Mouse (Mus musculus) myocyte (in vitro differentiated cells): ENCODE data around the gene Apba1. TPM values are rescaled to one million over a fixed set of nuclear protein-coding genes. Genes with fewer than 3 reads are reported as not detected.

Source experiments
- H3K27me3 ChIP-seq: one replicate; pipeline ENCODE4 v1.6.1; 2011; ENCODE audit not compliant: control insufficient read depth, insufficient read depth, insufficient read length
- H3K36me3 ChIP-seq: one replicate; pipeline ENCODE4 v1.6.1; 2011; ENCODE audit not compliant: control insufficient read depth, insufficient read depth
- H3K4me2 ChIP-seq: one replicate; pipeline ENCODE4 v1.6.1; 2011; ENCODE audit warnings: low read depth, control low read depth
- H3K4me3 ChIP-seq: one replicate; pipeline ENCODE4 v1.5.1; 2011; ENCODE audit warnings: mild to moderate bottlenecking, control low read depth, moderate library complexity
- H3K79me2 ChIP-seq: one replicate; pipeline ENCODE4 v1.6.1; 2011; ENCODE audit not compliant: control insufficient read depth, insufficient read depth
- H3ac ChIP-seq: one replicate; pipeline ENCODE4 v1.6.1; 2011; ENCODE audit not compliant: control insufficient read depth, insufficient read length
- CEBPB ChIP-seq: IDR thresholded peaks from 2 replicates; pipeline ENCODE4 v1.6.1; 2011; ENCODE audit warnings: mild to moderate bottlenecking, moderate library complexity; ENCODE audit not compliant: poor library complexity, insufficient read depth, severe bottlenecking
- E2F4 ChIP-seq: IDR thresholded peaks from one replicate; pipeline ENCODE4 v1.6.1; 2011; ENCODE audit warnings: mild to moderate bottlenecking, control low read depth, moderate library complexity; ENCODE audit not compliant: insufficient read depth
- MAX ChIP-seq: IDR thresholded peaks from one replicate; pipeline ENCODE4 v1.6.1; 2011; ENCODE audit warnings: low read depth, mild to moderate bottlenecking, control low read depth
- MYOD1 ChIP-seq, 3 experiments: IDR thresholded peaks; one replicate each; pipeline ENCODE4 v1.6.1; 2011; ENCODE audit warnings: control low read depth in 2 of 3, low read depth in 2 of 3, mild to moderate bottlenecking in 2 of 3, moderate library complexity in 1 of 3; ENCODE audit not compliant: insufficient read length in 2 of 3, control insufficient read depth in 1 of 3
- MYOG ChIP-seq, 3 experiments: IDR thresholded peaks; one replicate each; pipeline ENCODE4 v1.6.1; 2011; ENCODE audit warnings: control low read depth in 2 of 3, low read depth in 2 of 3, mild to moderate bottlenecking in 2 of 3; ENCODE audit not compliant: insufficient read length in 2 of 3, control insufficient read depth in 1 of 3, insufficient read depth in 1 of 3
- POLR2A ChIP-seq: IDR thresholded peaks from one replicate; pipeline ENCODE4 v1.6.1; 2011; ENCODE audit warnings: low read depth, mild to moderate bottlenecking, control low read depth, moderate library complexity; ENCODE audit not compliant: insufficient read length
- POLR2AphosphoS2 ChIP-seq: IDR thresholded peaks from one replicate; pipeline ENCODE4 v1.6.1; 2011; ENCODE audit warnings: low read depth, control low read depth; ENCODE audit not compliant: insufficient read length
- REST ChIP-seq: IDR thresholded peaks from one replicate; pipeline ENCODE4 v1.6.1; 2011; ENCODE audit warnings: mild to moderate bottlenecking, control low read depth, moderate library complexity; ENCODE audit not compliant: insufficient read depth, insufficient read length
- SRF ChIP-seq: IDR thresholded peaks from one replicate; pipeline ENCODE4 v1.6.1; 2011; ENCODE audit warnings: low read depth; ENCODE audit not compliant: control insufficient read depth, insufficient read length
- TCF12 ChIP-seq: IDR thresholded peaks from one replicate; pipeline ENCODE4 v1.6.1; 2011; ENCODE audit warnings: mild to moderate bottlenecking, control low read depth; ENCODE audit not compliant: poor library complexity, insufficient read depth, severe bottlenecking
- TCF3 ChIP-seq: IDR thresholded peaks from one replicate; pipeline ENCODE4 v1.6.1; 2011; ENCODE audit warnings: low read depth, control low read depth; ENCODE audit not compliant: insufficient read length
- USF1 ChIP-seq: IDR thresholded peaks from one replicate; pipeline ENCODE4 v1.6.1; 2011; ENCODE audit warnings: low read depth, mild to moderate bottlenecking, control low read depth, moderate library complexity
- polyA plus RNA-seq: library from polyadenylated mRNA; unstranded; fragments of >200 nt; fragmentation: generic; extraction: Trizol; gene quantifications from one replicate; pipeline ENCODE4 v1.2.1, GENCODE M21; 2012; ENCODE audit warnings: missing spikeins

Gene Apba1
- polyA plus RNA-seq, 1 experiment = 0.13 TPM

DNA sequence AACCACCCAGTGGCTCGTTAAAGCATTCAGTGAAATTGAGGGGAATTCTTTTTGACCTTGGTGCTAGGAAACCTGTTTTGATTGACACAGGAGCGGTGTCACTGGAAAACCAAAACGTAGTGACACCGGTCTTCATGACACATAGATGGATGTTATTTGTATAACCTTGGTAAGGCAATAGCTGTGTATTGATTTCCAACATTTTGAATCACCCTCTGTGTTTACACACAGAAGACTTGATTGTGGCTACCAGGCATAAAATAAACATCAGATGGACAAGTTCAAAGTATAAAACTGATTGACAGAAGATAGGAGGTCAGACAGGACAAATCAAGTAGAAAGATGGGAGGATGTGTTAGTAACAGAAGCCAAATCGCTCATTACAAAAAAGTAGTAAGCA is 117.1 kb downstream of the Apba1 start:
- Histone ChIP-seq H3K36me3 (no peaks in the 10 kb centered on the region), H3K79me2 (no peaks in the 10 kb centered on the region), H3ac (no peak overlapping the region), H3K4me2 (no peak overlapping the region), H3K27me3 (no peaks in the 10 kb centered on the region), H3K4me3 (no peak overlapping the region)
- TF ChIP-seq TCF3 (no peak), USF1 (no peak), MYOG (IDR thresholded peaks at IDR 0.05; ENCODE audit: control insufficient read depth in 1 of 3, insufficient read depth in 1 of 3, insufficient read length in 2 of 3, low read depth in 2 of 3) (no peak), REST (no peak), E2F4 (no peak)

DNA sequence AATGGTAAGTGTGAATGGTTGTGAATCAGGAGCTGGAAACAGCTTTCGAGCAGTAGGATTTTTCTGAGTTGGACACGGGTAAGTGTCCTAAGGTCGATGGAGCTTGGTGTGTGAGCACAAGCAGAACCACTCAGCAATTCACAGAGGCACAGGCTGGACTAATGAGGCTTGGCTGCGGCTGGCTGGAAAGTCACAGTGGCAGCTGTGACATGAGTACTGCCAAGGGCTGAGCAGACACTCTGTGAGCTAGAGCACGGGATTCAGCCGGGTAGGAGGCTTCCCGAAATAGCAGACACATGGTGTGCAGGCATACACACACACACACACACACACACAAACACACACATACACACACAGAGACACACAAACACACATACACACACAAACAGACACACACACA is 121.2 kb downstream of the Apba1 start:
- H3K36me3 ChIP-seq = no peaks in the 10 kb centered on the region
- no peaks in the 10 kb centered on the region for H3K27me3 ChIP-seq
- TF ChIP-seq MYOD1 (IDR thresholded peaks at IDR 0.05; ENCODE audit: control insufficient read depth in 1 of 3, insufficient read length in 2 of 3, low read depth in 2 of 3) (peak in 2 of 3 experiments; percentile 67 to 87), CEBPB (no peak), POLR2AphosphoS2 (no peak), USF1 (no peak), REST (no peak), MYOG (IDR thresholded peaks at IDR 0.05; ENCODE audit: control insufficient read depth in 1 of 3, insufficient read depth in 1 of 3, insufficient read length in 2 of 3, low read depth in 2 of 3) (peak in 2 of 3 experiments; percentile 44 to 60), SRF (no peak), TCF3 (no peak), E2F4 (no peak), MAX (no peak), TCF12 (no peak), POLR2A (peak; percentile 25)
- H3K4me2 ChIP-seq = no peak overlapping the region
- H3ac ChIP-seq = no peak overlapping the region
- H3K4me3 ChIP-seq = no peak overlapping the region
- no peaks in the 10 kb centered on the region for H3K79me2 ChIP-seq

DNA sequence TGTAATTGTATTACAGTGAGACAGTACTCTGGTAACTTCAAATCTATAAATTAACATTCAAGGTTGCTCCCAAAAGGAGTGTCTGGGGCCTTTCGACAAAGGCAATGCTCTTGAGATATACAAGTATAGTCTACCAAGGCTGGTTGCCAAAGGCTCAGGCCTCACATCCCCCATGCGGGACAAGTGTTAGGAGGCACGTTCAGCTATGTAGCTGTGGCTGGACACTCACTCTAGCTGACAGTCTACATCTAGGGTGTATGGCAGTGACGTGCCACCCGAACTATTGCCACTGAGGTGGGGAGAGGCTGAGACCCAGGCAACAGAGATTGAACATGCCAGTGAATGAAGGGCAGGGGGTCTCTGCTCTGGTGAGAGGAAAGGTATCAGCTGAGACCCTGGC is 127.5 kb downstream of the Apba1 start:
- Histone ChIP-seq H3K79me2 (no peaks in the 10 kb centered on the region), H3ac (no peak overlapping the region), H3K4me2 (no peak overlapping the region), H3K36me3 (no peaks in the 10 kb centered on the region), H3K4me3 (no peak overlapping the region), H3K27me3 (no peaks in the 10 kb centered on the region)
- TF ChIP-seq POLR2A = no peak
- no peak for TF ChIP-seq USF1
- no peak for TF ChIP-seq E2F4
- TF ChIP-seq TCF12 = no peak
- no peak for TF ChIP-seq MAX
- no peak for TF ChIP-seq REST
- TF ChIP-seq POLR2AphosphoS2 = no peak
- no peak for TF ChIP-seq MYOG (IDR thresholded peaks at IDR 0.05; ENCODE audit: control insufficient read depth in 1 of 3, insufficient read depth in 1 of 3, insufficient read length in 2 of 3, low read depth in 2 of 3)
- TF ChIP-seq TCF3 = no peak
- TF ChIP-seq SRF = no peak
- no peak for TF ChIP-seq CEBPB
- TF ChIP-seq MYOD1 (IDR thresholded peaks at IDR 0.05; ENCODE audit: control insufficient read depth in 1 of 3, insufficient read length in 2 of 3, low read depth in 2 of 3) = no peak

DNA sequence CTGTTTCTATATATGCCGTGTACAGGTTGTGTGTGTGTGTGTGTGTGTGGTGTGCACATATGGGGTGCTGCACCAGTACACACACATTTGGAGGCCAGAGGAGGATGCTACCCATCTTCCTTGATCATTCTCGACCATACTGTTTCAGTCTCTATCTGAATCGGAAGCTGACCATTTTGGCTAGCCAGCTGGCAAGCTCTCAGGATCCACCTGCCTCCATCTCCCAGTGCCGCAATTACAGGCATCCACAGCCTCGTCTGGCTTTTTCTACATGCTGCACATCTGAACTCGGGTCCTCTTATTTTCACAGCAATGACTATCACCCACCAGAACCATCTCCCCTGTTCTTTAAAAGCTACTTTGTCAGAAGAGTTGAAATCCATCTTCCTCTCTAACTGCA is 132.7 kb downstream of the Apba1 start:
- no peaks in the 10 kb centered on the region for H3K27me3 ChIP-seq

DNA sequence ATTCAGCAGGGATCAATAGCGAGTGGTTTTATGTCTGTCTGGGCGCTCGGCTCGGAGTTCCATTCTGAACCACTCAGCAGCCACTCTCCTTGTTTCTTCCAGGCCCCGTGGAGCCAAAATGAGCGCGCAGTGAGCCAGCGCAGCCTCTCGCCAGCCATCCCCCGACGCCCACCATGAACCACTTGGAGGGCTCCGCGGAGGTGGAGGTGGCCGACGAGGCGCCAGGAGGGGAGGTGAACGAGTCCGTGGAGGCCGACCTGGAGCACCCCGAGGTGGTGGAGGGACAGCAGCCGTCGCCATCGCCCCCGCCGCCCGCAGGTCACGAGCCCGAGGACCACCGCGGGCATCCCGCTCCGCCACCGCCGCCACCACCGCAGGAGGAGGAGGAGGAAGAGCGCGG is 133.9 kb downstream of the Apba1 start:
- no peak overlapping the region for H3ac ChIP-seq
- H3K4me3 ChIP-seq = no peak overlapping the region
- H3K79me2 ChIP-seq = no peaks in the 10 kb centered on the region
- no peak overlapping the region for H3K4me2 ChIP-seq
- no peaks in the 10 kb centered on the region for H3K36me3 ChIP-seq
- no peaks in the 10 kb centered on the region for H3K27me3 ChIP-seq
- TF ChIP-seq REST (no peak), TCF3 (no peak), E2F4 (no peak), SRF (no peak), POLR2AphosphoS2 (no peak), MAX (no peak), POLR2A (no peak), CEBPB (no peak), MYOD1 (IDR thresholded peaks at IDR 0.05; ENCODE audit: control insufficient read depth in 1 of 3, insufficient read length in 2 of 3, low read depth in 2 of 3) (no peak), TCF12 (no peak), USF1 (no peak), MYOG (IDR thresholded peaks at IDR 0.05; ENCODE audit: control insufficient read depth in 1 of 3, insufficient read depth in 1 of 3, insufficient read length in 2 of 3, low read depth in 2 of 3) (no peak)

More for the DNA sequence above, 132.7 kb downstream of the Apba1 start:
- no peaks in the 10 kb centered on the region for H3K79me2 ChIP-seq
- TF ChIP-seq POLR2A (no peak), SRF (no peak), POLR2AphosphoS2 (no peak), MYOD1 (IDR thresholded peaks at IDR 0.05; ENCODE audit: control insufficient read depth in 1 of 3, insufficient read length in 2 of 3, low read depth in 2 of 3) (no peak), CEBPB (no peak), MYOG (IDR thresholded peaks at IDR 0.05; ENCODE audit: control insufficient read depth in 1 of 3, insufficient read depth in 1 of 3, insufficient read length in 2 of 3, low read depth in 2 of 3) (no peak), REST (no peak), E2F4 (no peak), TCF12 (no peak)
- no peak overlapping the region for H3K4me3 ChIP-seq
- H3K36me3 ChIP-seq = no peaks in the 10 kb centered on the region
- no peak overlapping the region for H3ac ChIP-seq
- H3K4me2 ChIP-seq = no peak overlapping the region
